Comparison of ENCODE assay signal across 16 mouse cellular contexts in the genomic region with DNA sequence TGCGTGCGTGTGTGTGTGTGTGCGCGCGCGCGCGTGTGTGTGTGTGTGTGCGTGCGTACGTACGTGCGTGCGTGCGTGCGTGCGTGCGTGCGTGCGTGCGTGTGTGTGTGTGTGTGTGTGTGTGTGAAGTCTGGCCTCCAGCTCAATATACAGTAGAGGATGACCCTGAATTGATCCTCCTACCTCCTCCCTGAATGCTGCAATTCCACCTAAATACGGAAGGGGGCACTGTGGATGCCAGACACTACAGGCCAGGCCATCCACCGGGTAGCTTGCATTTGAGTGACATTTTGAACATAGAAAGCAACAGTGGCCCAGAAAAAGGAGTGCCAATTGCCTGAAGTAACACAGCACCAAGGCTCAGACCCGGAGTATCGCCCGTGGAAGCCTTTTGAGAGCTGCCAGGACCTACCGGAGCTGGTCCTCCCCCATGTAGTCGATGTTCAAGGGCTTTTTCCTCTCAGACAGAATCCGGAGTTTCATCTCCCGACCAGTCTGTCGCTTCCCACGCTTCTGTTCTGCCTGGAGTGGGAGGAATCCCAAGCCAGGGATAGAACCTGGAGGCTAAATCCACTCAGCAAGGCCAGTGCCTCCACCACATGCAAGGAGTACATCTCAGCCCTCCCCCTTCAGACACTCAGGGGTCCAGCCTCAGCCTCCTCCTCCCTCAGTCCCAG. TPM values are rescaled to one million over a fixed set of nuclear protein-coding genes. Genes with fewer than 3 reads are reported as not detected.
DNase-seq lines count a peak whose midpoint lies in the region; ATAC-seq and TF ChIP-seq lines count a peak whose summit lies in the region.
"Had no signal": no experiment of that assay in that cellular context is flagged by ENCODE, and none has a peak within 500 bp of the region (broad histone marks: within the 10 kb centered on the region; RNA-seq: fewer than 3 reads in every experiment).

No protein-coding gene starts in this region.

- peak; percentile 15 for DNase-seq in embryonic facial prominence, embryonic 11.5 days (ENCODE audit: low spot score)
- no peak for DNase-seq in embryonic facial prominence, embryonic 10.5 days (ENCODE audit: low spot score)
- DNase-seq in kidney, adult 2 months: no peak
- no peak for DNase-seq in testis, postnatal 10 days (ENCODE audit: low spot score)
- DNase-seq in telencephalon, adult 2 months (ENCODE audit: low read depth, low spot score): peak; percentile 44
- DNase-seq in cerebellum, adult 8-10 months: no peak
- DNase-seq: B cell, adult 2 months; cerebellum, adult 11-12 months; gastrocnemius, postnatal 36 days; liver, embryonic 13.5 days had no signal

- WGBS in embryonic facial prominence, embryonic 11.5 days: 84% methylated on average over 25 of the region's 32 CpGs
- WGBS in embryonic facial prominence, embryonic 10.5 days: 73% methylated on average over 32 of the region's 32 CpGs
- 70% methylated on average over 30 of the region's 32 CpGs for WGBS in kidney, adult 2 months
- 78% methylated on average over 24 of the region's 32 CpGs for WGBS in kidney, embryonic 14.5 days

- no peak for ATAC-seq in embryonic facial prominence, embryonic 11.5 days (replicated peaks; ENCODE audit: insufficient number of reproducible peaks, low FRiP score, low TSS enrichment, low read depth)
- ATAC-seq in kidney, embryonic 14.5 days (ENCODE audit: low FRiP score, low TSS enrichment): no peak
- ATAC-seq: inflammation-experienced regulatory T-cells, adult 6 months; midbrain, embryonic 16.5 days had no signal

- no peak for TF ChIP-seq POLR2A in kidney, adult 2 months (IDR thresholded peaks at IDR 0.05; ENCODE audit: low read depth, low read length)
- TF ChIP-seq POLR2A in testis, adult 2 months (IDR thresholded peaks at IDR 0.05; ENCODE audit: control insufficient read depth, low read depth, low read length): no peak

- H3K4me1 ChIP-seq in embryonic facial prominence, embryonic 11.5 days (ENCODE audit: control insufficient read depth, insufficient read depth, low read length): no peaks in the 10 kb centered on the region
- H3K4me1 ChIP-seq in embryonic facial prominence, embryonic 10.5 days: peaks cover 8% of the 10 kb centered on the region; the same call in 1 of the 2 replicates
- H3K4me1 ChIP-seq in kidney, adult 2 months (ENCODE audit: control insufficient read depth, insufficient read depth, low read length): no peaks in the 10 kb centered on the region
- no peaks in the 10 kb centered on the region for H3K4me1 ChIP-seq in kidney, embryonic 14.5 days (ENCODE audit: control insufficient read depth, insufficient read depth, low read length)
- peaks cover 13% of the 10 kb centered on the region for H3K4me1 ChIP-seq in testis, adult 2 months (ENCODE audit: control insufficient read depth, insufficient read depth, low read length)

- no peaks in the 10 kb centered on the region for H3K9me3 ChIP-seq in embryonic facial prominence, embryonic 11.5 days (replicated peaks; ENCODE audit: control insufficient read depth, low read length)
- no peaks in the 10 kb centered on the region for H3K9me3 ChIP-seq in embryonic facial prominence, embryonic 10.5 days
- H3K9me3 ChIP-seq in kidney, embryonic 14.5 days (ENCODE audit: control insufficient read depth, low read length): no peaks in the 10 kb centered on the region
- H3K9me3 ChIP-seq: liver, embryonic 13.5 days; stomach, embryonic 15.5 days had no signal

- TF ChIP-seq CTCF in kidney, adult 2 months (conservative IDR thresholded peaks at IDR 0.05; ENCODE audit: insufficient read depth, insufficient read length, low read depth, low read length): peak; percentile 38
- TF ChIP-seq CTCF in testis, adult 2 months (IDR thresholded peaks at IDR 0.05; ENCODE audit: control insufficient read depth, insufficient read depth, insufficient replicate concordance, low read depth, low read length): peak; percentile 67; the same call in 1 of the 2 replicates

- H3K27ac ChIP-seq in embryonic facial prominence, embryonic 11.5 days (replicated peaks; ENCODE audit: low read depth, low read length): no peak overlapping the region
- no peak overlapping the region for H3K27ac ChIP-seq in embryonic facial prominence, embryonic 10.5 days (replicated peaks)
- no peak overlapping the region for H3K27ac ChIP-seq in kidney, adult 2 months (ENCODE audit: insufficient read depth, low read depth, low read length)
- H3K27ac ChIP-seq in kidney, embryonic 14.5 days (ENCODE audit: low read depth, low read length): no peak overlapping the region
- no peak overlapping the region for H3K27ac ChIP-seq in testis, adult 2 months (ENCODE audit: control insufficient read depth, insufficient read depth, low read depth, low read length)
- H3K27ac ChIP-seq: liver, embryonic 13.5 days; stomach, embryonic 15.5 days had no signal

- no peak overlapping the region for H3K9ac ChIP-seq in embryonic facial prominence, embryonic 11.5 days (replicated peaks; ENCODE audit: low read length)
- H3K9ac ChIP-seq in kidney, embryonic 14.5 days (ENCODE audit: low read depth, low read length): no peak overlapping the region
- H3K9ac ChIP-seq: liver, embryonic 13.5 days; stomach, embryonic 15.5 days had no signal

- no peak overlapping the region for H3K4me2 ChIP-seq in embryonic facial prominence, embryonic 11.5 days (ENCODE audit: low read depth, low read length)
- no peak overlapping the region for H3K4me2 ChIP-seq in kidney, embryonic 14.5 days (replicated peaks; ENCODE audit: low read depth, low read length)
- H3K4me2 ChIP-seq: liver, embryonic 13.5 days; stomach, embryonic 15.5 days had no signal

- H3K4me3 ChIP-seq in embryonic facial prominence, embryonic 11.5 days (ENCODE audit: low read depth, low read length): no peak overlapping the region
- H3K4me3 ChIP-seq in embryonic facial prominence, embryonic 10.5 days: no peak overlapping the region
- no peak overlapping the region for H3K4me3 ChIP-seq in kidney, adult 2 months (ENCODE audit: insufficient read depth, low read depth, low read length)
- H3K4me3 ChIP-seq in kidney, embryonic 14.5 days (ENCODE audit: low read length): no peak overlapping the region
- H3K4me3 ChIP-seq in testis, adult 2 months (ENCODE audit: control insufficient read depth, low read depth, low read length): peak overlapping the region; percentile 35
- H3K4me3 ChIP-seq: erythroblast, embryonic 14.5 days; liver, embryonic 13.5 days; stomach, embryonic 15.5 days had no signal

- H3K36me3 ChIP-seq in embryonic facial prominence, embryonic 11.5 days (replicated peaks; ENCODE audit: control insufficient read depth, insufficient read depth, low read depth, low read length): no peaks in the 10 kb centered on the region
- no peaks in the 10 kb centered on the region for H3K36me3 ChIP-seq in embryonic facial prominence, embryonic 10.5 days (replicated peaks)
- H3K36me3 ChIP-seq in kidney, adult 2 months (ENCODE audit: control insufficient read depth, insufficient read depth, low read length): no peaks in the 10 kb centered on the region
- H3K36me3 ChIP-seq in kidney, embryonic 14.5 days (ENCODE audit: control insufficient read depth, insufficient read depth, low read length): no peaks in the 10 kb centered on the region
- no peaks in the 10 kb centered on the region for H3K36me3 ChIP-seq in testis, adult 2 months (ENCODE audit: control insufficient read depth, insufficient read depth, low read length)
- H3K36me3 ChIP-seq: liver, embryonic 13.5 days; stomach, embryonic 15.5 days had no signal

- H3K27me3 ChIP-seq in embryonic facial prominence, embryonic 11.5 days (ENCODE audit: control insufficient read depth, insufficient read depth, low read length): no peaks in the 10 kb centered on the region
- H3K27me3 ChIP-seq in embryonic facial prominence, embryonic 10.5 days (replicated peaks; ENCODE audit: low read depth, poor library complexity, severe bottlenecking): peaks cover 11% of the 10 kb centered on the region; the same call in 1 of the 2 replicates
- no peaks in the 10 kb centered on the region for H3K27me3 ChIP-seq in kidney, adult 2 months (replicated peaks; ENCODE audit: control insufficient read depth, insufficient read depth, low read length)
- no peaks in the 10 kb centered on the region for H3K27me3 ChIP-seq in kidney, embryonic 14.5 days (ENCODE audit: control insufficient read depth, insufficient read depth, low read length)
- H3K27me3 ChIP-seq in testis, adult 2 months (ENCODE audit: control insufficient read depth, insufficient read depth, low read length): no peaks in the 10 kb centered on the region
- H3K27me3 ChIP-seq: liver, embryonic 13.5 days; stomach, embryonic 15.5 days had no signal

RNA-seq across cellular contexts. Expression of a gene that starts 6.7 kb away (rescaled TPM):
- 33.0 and 35.3 TPM in 2 replicates for polyA plus RNA-seq in embryonic facial prominence, embryonic 11.5 days (2014; fragmentation: Nextera tagmentation; extraction: Ambion mirVana)
- polyA plus RNA-seq in embryonic facial prominence, embryonic 10.5 days (2016; fragmentation: Nextera tagmentation; extraction: Ambion mirVana): 35.5 and 40.5 TPM in 2 replicates
- polyA plus RNA-seq in kidney, adult 2 months (2012; rRNA removed): 31.0 and 33.0 TPM in 2 replicates
- polyA plus RNA-seq in kidney, embryonic 14.5 days (2014; fragmentation: Nextera tagmentation; extraction: Ambion mirVana): 50.8 and 51.2 TPM in 2 replicates
- 48.5 and 51.6 TPM in 2 replicates for polyA plus RNA-seq in testis, adult 2 months (2012; rRNA removed)

RNA-seq across cellular contexts. Expression of a gene that starts 8.0 kb away (rescaled TPM):
- polyA plus RNA-seq in embryonic facial prominence, embryonic 11.5 days (2014; fragmentation: Nextera tagmentation; extraction: Ambion mirVana): 44.9 and 61.5 TPM in 2 replicates
- 8.3 and 10.4 TPM in 2 replicates for polyA plus RNA-seq in embryonic facial prominence, embryonic 10.5 days (2016; fragmentation: Nextera tagmentation; extraction: Ambion mirVana)
- polyA plus RNA-seq in kidney, adult 2 months (2012; rRNA removed): 0.39 and 3.9 TPM in 2 replicates
- polyA plus RNA-seq in kidney, embryonic 14.5 days (2014; fragmentation: Nextera tagmentation; extraction: Ambion mirVana): 13.4 and 20.6 TPM in 2 replicates
- 0.62 and 0.77 TPM in 2 replicates for polyA plus RNA-seq in testis, adult 2 months (2012; rRNA removed)

RNA-seq across cellular contexts. Expression of a gene that starts 15.8 kb away (rescaled TPM):
- 2.6 and 9.9 TPM in 2 replicates for polyA plus RNA-seq in embryonic facial prominence, embryonic 11.5 days (2014; fragmentation: Nextera tagmentation; extraction: Ambion mirVana)
- polyA plus RNA-seq in embryonic facial prominence, embryonic 10.5 days (2016; fragmentation: Nextera tagmentation; extraction: Ambion mirVana): 2.7 and 3.6 TPM in 2 replicates
- 2.1 and 2.6 TPM in 2 replicates for polyA plus RNA-seq in kidney, adult 2 months (2012; rRNA removed)
- 4.9 and 8.1 TPM in 2 replicates for polyA plus RNA-seq in kidney, embryonic 14.5 days (2014; fragmentation: Nextera tagmentation; extraction: Ambion mirVana)
- 59.3 TPM in 2 replicates for polyA plus RNA-seq in testis, adult 2 months (2012; rRNA removed)
- polyA plus RNA-seq: erythroblast, embryonic 14.5 days had no signal

RNA-seq across cellular contexts. Expression of a gene that starts 24.1 kb away (rescaled TPM):
- polyA plus RNA-seq in embryonic facial prominence, embryonic 11.5 days (2014; fragmentation: Nextera tagmentation; extraction: Ambion mirVana): 1.0 and 1.6 TPM in 2 replicates
- polyA plus RNA-seq in embryonic facial prominence, embryonic 10.5 days (2016; fragmentation: Nextera tagmentation; extraction: Ambion mirVana): 1.9 and 3.0 TPM in 2 replicates
- 1.3 and 1.4 TPM in 2 replicates for polyA plus RNA-seq in kidney, adult 2 months (2012; rRNA removed)
- polyA plus RNA-seq in kidney, embryonic 14.5 days (2014; fragmentation: Nextera tagmentation; extraction: Ambion mirVana): 1.3 and 2.4 TPM in 2 replicates
- polyA plus RNA-seq in testis, adult 2 months (2012; rRNA removed): 132 and 148 TPM in 2 replicates

RNA-seq across cellular contexts. Expression of a gene that starts 39.1 kb away (rescaled TPM):
- 4.8 and 6.6 TPM in 2 replicates for polyA plus RNA-seq in embryonic facial prominence, embryonic 11.5 days (2014; fragmentation: Nextera tagmentation; extraction: Ambion mirVana)
- 4.3 and 5.6 TPM in 2 replicates for polyA plus RNA-seq in embryonic facial prominence, embryonic 10.5 days (2016; fragmentation: Nextera tagmentation; extraction: Ambion mirVana)
- polyA plus RNA-seq in kidney, adult 2 months (2012; rRNA removed): 0.55 and 1.0 TPM in 2 replicates
- 5.3 and 5.5 TPM in 2 replicates for polyA plus RNA-seq in kidney, embryonic 14.5 days (2014; fragmentation: Nextera tagmentation; extraction: Ambion mirVana)
- 4.5 TPM in 2 replicates for polyA plus RNA-seq in testis, adult 2 months (2012; rRNA removed)

Comparison
In these comparisons a context has a peak if more than half of its experiments do, and no peak if none do; other contexts are left out.
1. DNase-seq: peak in embryonic facial prominence, embryonic 11.5 days (single experiment) and telencephalon, adult 2 months (single experiment); none in embryonic facial prominence, embryonic 10.5 days (single experiment), kidney, adult 2 months (single experiment), testis, postnatal 10 days (single experiment) and cerebellum, adult 8-10 months (single experiment).